Mouse (Mus musculus) Patski (cell line): Measurements from ENCODE around the gene Immt. TPM values are rescaled to one million over a fixed set of nuclear protein-coding genes. Genes with fewer than 3 reads are reported as not detected.
"Not testable (repeated sequence)": the region's sequence is repeated elsewhere in the genome, so short reads cannot be mapped to it uniquely, and the experiment has no call there.

ENCODE experiments used
- ATAC-seq: fragments of 100-300 bp; one replicate; pipeline ENCODE4 v1.8.0; 2021
- CTCF ChIA-PET: fragments of 350-600 bp; sonication (Branson Sonifier 250); formaldehyde crosslinking; loops from one replicate; lab custom pipeline; 2022; ENCODE audit warnings: inconsistent platforms; lab: Charles Lee
- POLR2A ChIA-PET: fragments of 350-600 bp; sonication (Branson Sonifier 250); formaldehyde crosslinking; loops from one replicate; lab custom pipeline; 2022; ENCODE audit warnings: antibody characterized with exemption, inconsistent platforms; lab: Charles Lee
- DNase-seq: peaks from one replicate; pipeline ENCODE4 v3.0.0-alpha.2; 2011; ENCODE audit warnings: low read depth, low spot score
- H3K27me3 ChIP-seq: fragments of 371-371 bp; one replicate; pipeline ENCODE4 v1.5.1; 2021
- CTCF ChIP-seq: fragments of 100-300 bp; IDR thresholded peaks from one replicate; pipeline ENCODE4 v1.5.1; 2021
- in situ Hi-C: fragments of 300-500 bp; cut with MboI; formaldehyde crosslinking; loops from 3 replicates; pipeline ENCODE4 v1.11.1; 2018; ENCODE audit warnings: low pct_unique_long_range_greater_than_20kb, mixed read lengths
- polyA plus RNA-seq: library from polyadenylated mRNA; unstranded; gene quantifications from one replicate; pipeline ENCODE4 v1.2.3, GENCODE M21; 2021

Gene Immt
- polyA plus RNA-seq, 1 experiment from 2014 or later: 219 TPM

DNA sequence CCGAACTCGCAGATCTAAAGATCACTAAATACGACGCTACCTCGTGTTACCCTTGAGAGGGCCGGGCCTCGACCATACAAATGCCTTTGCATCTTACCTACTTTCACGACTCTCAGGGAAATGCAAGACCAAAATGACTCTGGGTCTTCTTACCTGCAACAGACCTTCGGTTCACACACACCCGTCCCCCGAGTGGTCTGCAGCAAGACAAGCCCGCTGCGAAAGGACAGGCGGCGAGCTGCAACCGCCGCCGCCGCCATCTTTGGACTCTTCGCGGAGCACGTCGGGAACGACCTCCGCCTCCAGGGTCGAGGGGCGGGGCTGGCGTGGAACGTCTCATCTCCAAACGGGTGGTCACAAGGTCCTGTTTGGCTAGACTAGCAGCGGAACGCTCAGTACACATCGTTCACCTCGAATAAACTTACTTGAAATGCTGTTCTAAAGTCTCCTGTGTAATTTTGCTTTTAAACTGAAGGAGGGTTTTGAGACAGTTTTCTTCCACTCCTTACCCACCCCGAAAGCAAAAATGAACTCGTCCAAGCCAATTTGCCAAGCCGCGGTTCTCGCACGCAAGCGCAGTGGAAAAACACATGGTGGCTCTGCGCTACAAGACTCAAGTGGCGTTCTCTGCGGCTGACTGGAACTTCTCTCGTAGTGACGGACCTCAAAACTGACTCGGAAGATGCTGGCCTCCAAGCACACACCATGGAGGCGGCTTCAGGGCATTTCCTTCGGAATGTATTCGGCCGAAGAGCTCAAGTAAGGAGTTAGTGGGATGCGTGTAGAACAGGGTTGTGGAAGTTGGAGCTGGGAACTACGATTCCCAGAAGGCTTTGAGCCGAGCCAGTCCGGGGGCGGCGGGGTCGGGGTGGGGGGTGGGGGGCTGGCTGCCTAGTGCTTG is 77.6 kb downstream of the Immt start, which contains the start of the genes Ptcd3 and Polr1a:
Gene Ptcd3, minus strand, starts transcription at position 270 of the 901 bp plus-strand sequence.
Gene Polr1a, plus strand, starts transcription at position 573 of the 901 bp plus-strand sequence.
- in situ Hi-C loops: no loop called here
- CTCF ChIA-PET: interaction anchor here (1.1 kb wide), 1 partner anchor 8 kb away, joined by 3 read pairs; no protein-coding TSS in a partner anchor
- TF ChIP-seq CTCF: no peak
- H3K27me3 ChIP-seq: no peaks in the 10 kb centered on the region
- peak; percentile 90 for DNase-seq
- POLR2A ChIA-PET: no interaction called here
- peak; percentile 88 for ATAC-seq

DNA sequence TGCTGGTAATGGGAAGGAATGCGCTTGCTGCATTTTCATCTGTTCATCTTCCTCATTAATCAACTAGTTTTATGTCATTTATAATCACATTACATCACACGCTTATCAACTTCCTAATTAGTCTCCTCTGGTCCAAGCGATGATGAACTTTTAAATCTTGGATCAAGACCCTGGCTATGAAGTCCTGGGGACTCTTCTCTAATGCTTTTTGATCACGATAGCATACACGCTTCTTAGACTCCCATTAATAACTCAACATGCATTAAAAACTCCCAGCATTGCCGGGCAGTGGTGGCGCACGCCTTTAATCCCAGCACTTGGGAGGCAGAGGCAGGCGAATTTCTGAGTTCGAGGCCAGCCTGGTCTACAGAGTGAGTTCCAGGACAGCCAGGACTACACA is 78.3 kb downstream of the Immt start:
- no peak for TF ChIP-seq CTCF
- in situ Hi-C loops: no loop called here
- ATAC-seq (peak; percentile 26), DNase-seq (no peak)
- POLR2A ChIA-PET: no interaction called here
- CTCF ChIA-PET: no interaction called here
- H3K27me3 ChIP-seq: no peaks in the 10 kb centered on the region

DNA sequence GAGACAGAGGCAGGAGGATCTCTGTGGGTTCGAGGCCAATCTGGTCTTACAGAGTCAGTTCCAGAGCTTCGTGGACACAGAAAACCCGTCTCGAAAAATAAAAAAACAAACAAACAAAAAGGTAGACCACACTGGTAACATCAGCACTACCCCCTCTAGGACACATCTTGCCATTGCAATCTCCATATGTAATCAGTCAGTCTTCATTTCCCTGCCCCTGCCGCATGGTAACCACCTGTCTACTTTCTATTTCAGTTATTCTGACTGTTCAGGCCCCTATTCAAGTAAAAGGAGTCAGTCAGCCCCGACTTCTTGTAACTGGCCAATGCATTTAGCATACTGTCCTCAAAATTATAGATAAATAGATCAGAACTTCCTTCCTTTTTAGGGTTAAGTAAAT is 78.7 kb downstream of the Immt start:
- ChIA-PET CTCF (no interaction called here), POLR2A (no interaction called here)
- no peaks in the 10 kb centered on the region for H3K27me3 ChIP-seq
- in situ Hi-C loops: no loop called here
- no peak for DNase-seq
- peak; percentile 26 for ATAC-seq
- TF ChIP-seq CTCF: no peak

DNA sequence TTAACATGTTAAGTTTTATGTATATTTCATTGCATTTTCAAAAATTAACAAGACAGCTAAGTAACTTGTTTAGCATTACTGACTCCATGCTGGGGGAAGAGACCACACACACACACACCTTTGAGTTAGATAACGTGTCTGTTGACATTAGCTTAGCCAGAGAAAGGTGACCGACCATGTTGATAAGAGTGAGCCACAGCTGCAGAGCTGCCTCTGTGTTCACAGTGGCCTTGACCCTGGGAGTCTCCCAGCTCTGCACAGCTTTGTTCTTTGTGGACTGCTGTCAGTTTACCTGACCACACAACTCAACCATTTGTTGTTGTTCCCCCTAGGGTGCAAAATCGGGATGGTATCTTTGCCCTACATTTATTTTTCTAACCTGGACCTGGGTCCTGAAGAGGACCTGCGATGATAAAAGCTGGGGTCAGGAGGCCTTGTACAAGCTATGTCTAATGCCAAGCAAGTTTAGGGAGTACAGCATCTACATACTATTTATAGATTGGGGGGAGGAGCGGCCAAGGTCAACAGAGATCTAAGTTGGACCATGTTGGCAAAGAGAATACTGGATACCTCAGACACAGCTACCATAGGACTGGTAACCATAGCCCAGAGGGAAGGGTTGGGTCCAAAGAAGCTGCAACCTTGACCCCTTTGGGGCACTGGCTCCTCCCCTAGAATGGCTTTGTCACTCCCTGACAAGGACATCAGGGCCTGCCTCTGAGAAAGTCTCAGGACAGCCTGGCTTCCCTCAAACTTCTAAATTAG is 80.7 kb downstream of the Immt start:
- TF ChIP-seq CTCF: no peak
- DNase-seq (no peak), ATAC-seq (no peak)
- in situ Hi-C loops: no loop called here
- ChIA-PET POLR2A (no interaction called here), CTCF (interaction anchor here (0.6 kb wide), 1 partner anchor 212 kb away, joined by 3 read pairs; no protein-coding TSS in a partner anchor)
- H3K27me3 ChIP-seq: no peaks in the 10 kb centered on the region

DNA sequence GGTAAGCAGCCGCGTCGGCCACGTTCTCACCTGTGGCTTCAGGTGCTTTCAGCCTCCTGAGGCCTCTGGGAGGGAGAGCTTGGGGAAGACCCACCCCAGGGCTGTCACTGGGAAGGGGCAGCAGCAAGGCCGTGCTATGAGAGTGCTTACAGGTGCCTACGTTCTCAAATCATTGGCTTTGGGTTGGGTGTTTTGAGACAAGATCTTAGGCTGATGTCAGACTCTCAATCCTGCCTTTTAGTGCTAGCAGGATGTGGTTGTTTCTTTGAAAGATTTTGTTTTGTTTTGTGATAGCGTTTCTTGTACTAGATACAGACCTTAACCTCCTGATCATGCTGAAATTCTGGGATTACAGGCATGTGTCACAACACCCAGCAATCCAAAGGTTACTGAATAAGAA is 89.6 kb downstream of the Immt start:
- ATAC-seq: no peak
- no peak for TF ChIP-seq CTCF

DNA sequence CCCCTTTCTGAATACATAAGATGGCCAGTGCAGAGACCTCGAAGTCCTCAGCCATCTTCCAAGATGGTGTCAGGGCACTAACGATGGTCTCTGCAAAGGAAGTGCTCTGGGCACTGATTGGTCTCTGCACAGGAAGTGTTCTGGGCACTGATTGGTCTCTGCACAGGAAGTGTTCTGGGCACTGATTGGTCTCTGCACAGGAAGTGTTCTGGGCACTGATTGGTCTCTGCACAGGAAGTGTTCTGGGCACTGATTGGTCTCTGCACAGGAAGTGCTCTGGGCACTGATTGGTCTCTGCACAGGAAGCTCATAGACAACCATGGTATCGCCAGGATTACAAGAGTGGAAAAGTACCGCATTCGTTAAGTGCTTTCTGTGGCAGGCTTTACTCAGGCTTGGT is 94.1 kb downstream of the Immt start:
- DNase-seq, H3K27me3 ChIP-seq, ATAC-seq: not testable (repeated sequence)
- in situ Hi-C loops: loop anchor here (5.0 to 10.0 kb wide), 2 partner anchors 177 to 320 kb away; no protein-coding TSS in a partner anchor
- ChIA-PET CTCF (interaction anchor here (1.6 kb wide), 1 partner anchor 240 kb away, joined by 6 read pairs; no protein-coding TSS in a partner anchor), POLR2A (interaction anchor here (0.7 to 0.9 kb wide), 2 partner anchors 84 to 189 kb away, joined by 3 read pairs; no protein-coding TSS in a partner anchor)

More for the DNA sequence above, 89.6 kb downstream of the Immt start:
- POLR2A ChIA-PET: no interaction called here
- in situ Hi-C loops: loop anchor here (5.0 to 10.0 kb wide), 2 partner anchors 247 to 324 kb away; no protein-coding TSS in a partner anchor
- no peaks in the 10 kb centered on the region for H3K27me3 ChIP-seq
- DNase-seq: no peak
- CTCF ChIA-PET: no interaction called here

Other genes starting within 250 kb of the Immt start
- gene Kdm3a, start 198.3 kb upstream of the Immt start, polyA plus RNA-seq: 53.5 TPM
- gene Reep1, start 123.8 kb upstream of the Immt start, polyA plus RNA-seq: 2.0 TPM
- gene Mrpl35, start 4.4 kb upstream of the Immt start, polyA plus RNA-seq: 35.2 TPM
- gene Ptcd3, start 77.4 kb downstream of the Immt start, polyA plus RNA-seq: 72.8 TPM
- gene Polr1a, start 77.7 kb downstream of the Immt start, polyA plus RNA-seq: 39.6 TPM